Mouse (Mus musculus): ENCODE data around the gene Ptger1.

The Ptger1 gene

GRCm38 (mm10) chr8:83665969-83666865, at the start of gene Ptger1:
Ptger1 (plus strand) TSS chr8:83666678.
- peak; percentile 77 for DNase-seq (ENCODE audit: low spot score)

DNA sequence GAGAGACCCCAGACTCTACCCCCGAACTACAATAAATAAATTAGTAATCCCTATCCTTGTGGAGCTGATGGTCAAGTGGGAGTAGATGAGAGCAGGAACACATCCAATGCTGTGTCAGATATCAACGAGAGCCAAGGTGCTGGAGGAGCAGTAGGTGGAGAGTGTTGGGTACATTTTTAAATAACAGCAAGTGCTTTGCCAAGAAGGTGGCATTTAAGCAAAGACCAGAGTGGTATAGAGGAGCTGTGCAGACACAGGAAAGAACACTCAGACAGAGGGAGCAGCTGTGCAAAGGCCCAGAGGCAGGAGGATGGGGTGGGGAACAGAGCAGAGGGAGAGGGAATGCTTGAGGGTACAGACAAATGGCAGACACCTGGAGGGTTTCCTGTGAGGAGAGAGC, 49.4 kb upstream of the Ptger1 start:
- DNase-seq (ENCODE audit: low spot score), result no peak

GRCm38 (mm10) chr8:83618566-83618965, 47.9 kb upstream of the Ptger1 start:
- no peak for DNase-seq (ENCODE audit: low spot score)

GRCm38 (mm10) chr8:83619568-83620285, 46.8 kb upstream of the Ptger1 start:
- no peak for DNase-seq (ENCODE audit: low spot score)

GRCm38 (mm10) chr8:83621691-83622388, 44.6 kb upstream of the Ptger1 start:
- DNase-seq (ENCODE audit: low spot score), result no peak

DNA sequence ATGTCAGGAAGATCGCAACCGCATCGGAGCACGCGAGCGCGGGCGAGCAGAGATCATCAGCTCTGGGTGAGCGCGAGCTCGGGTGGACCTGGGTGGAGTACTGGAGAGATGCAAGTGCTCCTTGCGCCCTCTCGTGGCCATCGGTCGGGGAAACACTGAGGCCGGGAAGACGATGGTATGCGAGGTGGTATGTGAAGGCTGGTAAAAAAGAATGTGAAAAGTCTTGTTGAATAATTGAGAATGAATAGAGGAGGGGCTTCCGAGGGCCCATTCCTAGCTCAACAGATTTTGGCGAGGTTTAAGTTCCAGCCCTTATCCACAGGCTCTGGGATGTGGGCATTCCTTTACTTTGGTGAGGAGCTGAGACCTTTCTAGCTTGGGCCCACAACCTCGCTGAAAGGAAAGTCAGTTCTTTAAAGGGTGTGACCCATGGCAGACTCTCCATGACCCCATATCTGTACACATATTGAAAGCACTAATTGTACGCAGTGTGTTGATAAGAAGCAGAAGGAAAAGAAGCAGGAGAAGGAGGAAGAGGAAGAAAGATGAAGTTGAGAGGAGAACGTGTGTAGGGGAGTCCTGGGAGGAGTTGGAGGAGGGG, 44.0 kb upstream of the Ptger1 start:
- peak; percentile 88 for DNase-seq (ENCODE audit: low spot score)

DNA sequence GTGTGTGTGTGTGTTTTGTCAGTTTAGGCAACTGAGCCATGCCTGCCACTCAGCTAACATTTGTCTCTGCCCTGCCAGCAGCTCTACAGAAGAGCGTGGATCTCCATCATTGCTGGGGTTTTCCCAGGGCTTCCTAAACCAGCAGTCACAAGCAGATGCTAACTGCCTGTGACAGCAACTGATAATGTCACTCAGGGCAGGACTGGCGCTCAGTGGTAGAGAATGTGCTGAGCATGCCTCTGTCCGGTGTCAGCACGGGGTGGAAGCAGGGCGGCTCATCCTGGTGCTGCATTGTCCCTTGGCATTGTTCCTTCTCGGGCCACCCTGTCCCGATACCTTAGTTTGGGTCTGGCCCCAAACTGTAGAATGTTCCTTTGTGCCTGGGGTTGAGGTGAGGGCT, 42.9 kb upstream of the Ptger1 start:
- DNase-seq (ENCODE audit: low spot score), result no peak

DNA sequence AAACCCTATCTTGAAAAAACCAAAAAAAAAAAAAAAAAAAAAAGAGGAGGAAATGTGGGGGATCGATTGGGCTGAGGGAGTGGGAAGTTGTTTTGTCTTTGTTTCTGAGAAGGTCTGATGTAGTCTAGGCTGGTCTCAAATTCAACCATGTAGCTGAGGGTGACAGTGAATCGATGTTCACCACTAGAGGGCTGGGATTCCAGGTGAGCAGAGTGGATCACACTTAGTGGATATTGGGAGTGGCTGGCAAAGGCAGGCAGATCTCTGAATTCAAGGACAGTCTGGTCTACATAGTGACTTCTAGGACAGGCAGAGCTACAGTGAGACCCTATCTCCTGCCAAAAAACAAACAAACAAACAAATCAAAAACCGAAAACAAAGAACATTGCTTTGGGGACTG, 41.7 kb upstream of the Ptger1 start:
- DNase-seq (ENCODE audit: low spot score), result peak; percentile 58

DNA sequence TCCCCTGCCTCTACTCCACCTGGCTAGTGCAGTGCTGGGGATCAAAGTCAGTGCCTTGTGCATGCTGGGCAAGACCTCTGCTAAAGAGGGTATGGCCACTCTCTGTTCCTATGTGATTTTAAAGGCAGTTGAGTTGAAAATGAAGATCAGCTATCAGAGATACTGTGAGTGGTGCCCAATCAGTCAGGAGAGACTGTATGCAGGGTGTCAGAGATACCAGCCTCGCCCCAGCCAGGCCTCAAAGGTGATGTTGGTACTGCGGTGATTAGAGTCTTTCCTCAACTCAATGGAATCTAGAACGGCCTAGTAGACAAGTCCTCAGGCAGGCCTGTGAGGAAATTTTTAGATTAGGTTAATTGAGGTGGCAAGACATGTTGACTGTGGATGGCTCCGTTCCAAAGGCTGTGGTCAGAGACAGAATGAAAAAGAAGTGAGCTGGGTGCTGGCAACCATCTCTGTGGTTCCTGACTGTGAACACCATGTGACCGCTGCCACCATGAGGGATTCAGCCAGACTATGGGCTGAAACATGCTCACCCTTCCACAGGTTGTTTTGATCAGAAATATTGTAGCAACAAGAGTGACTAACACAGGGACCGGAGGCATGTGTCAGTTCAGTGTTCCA, 40.7 kb upstream of the Ptger1 start:
- DNase-seq (ENCODE audit: low spot score), result no peak

GRCm38 (mm10) chr8:83632083-83632707, 34.3 kb upstream of the Ptger1 start:
- no peak for DNase-seq (ENCODE audit: low spot score)

- no peak for DNase-seq (ENCODE audit: low spot score)
Measured at GRCm38 (mm10) chr8:83638856-83639255, 27.6 kb upstream of the Ptger1 start.

DNA sequence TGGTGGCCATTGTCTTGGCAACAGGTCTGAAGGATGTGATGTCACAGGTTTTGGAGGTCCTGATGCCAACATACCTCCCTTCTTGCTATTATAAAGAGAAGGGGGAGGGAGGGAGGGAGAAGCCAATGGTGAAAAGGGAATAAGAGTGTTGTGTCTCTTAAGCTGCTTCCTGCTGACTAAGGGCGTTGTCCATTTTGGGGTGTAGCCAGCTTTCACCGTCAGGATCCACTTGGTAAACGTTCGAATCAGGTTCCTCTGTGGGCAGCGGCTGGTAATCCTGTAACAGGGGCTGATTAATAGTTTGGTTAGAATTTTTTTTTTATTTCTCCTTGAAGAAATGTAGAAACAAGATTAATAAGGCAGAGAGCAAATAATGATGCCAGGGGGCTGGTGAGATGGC, 26.8 kb upstream of the Ptger1 start:
- no peak for DNase-seq (ENCODE audit: low spot score)

- no peak for DNase-seq (ENCODE audit: low spot score)
Measured at GRCm38 (mm10) chr8:83647511-83647910, 19.0 kb upstream of the Ptger1 start.

GRCm38 (mm10) chr8:83648031-83648430, 18.4 kb upstream of the Ptger1 start:
- DNase-seq (ENCODE audit: low spot score), result no peak

GRCm38 (mm10) chr8:83649699-83650098, 16.8 kb upstream of the Ptger1 start:
- no peak for DNase-seq (ENCODE audit: low spot score)

DNA sequence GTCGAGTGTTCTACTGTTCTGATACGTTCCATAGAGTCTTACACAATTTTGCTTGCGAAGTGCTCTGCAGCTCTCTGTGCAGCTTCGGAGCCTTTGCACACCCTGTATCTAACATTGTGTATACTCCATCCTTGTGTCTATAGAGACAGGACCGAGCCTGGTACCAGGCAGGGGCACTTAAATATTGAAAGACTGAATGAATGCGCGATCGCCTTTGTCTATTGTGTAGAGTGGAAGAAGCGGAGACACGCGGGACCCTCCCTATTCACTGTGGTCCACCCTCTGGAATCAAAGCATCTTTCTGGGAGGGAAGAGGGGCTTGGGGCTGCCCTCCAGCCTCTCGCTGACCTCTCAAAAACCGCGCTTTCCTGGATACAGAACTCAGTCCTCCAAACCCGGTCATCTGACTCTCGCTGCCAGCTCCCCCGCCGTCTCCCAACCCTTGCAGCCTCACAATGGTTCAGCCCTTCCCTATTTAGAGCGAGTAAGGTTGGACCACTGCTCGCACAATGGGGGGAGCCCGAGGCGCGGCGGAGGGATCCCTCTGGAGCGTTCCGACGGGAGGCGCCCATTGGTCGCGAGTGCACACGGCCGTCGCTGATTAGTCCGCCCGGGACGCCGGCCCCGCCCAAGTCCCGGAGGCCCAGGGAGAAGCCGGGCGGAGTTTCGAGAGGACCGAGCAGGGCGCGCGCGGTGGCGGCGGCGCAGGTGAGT, 14.3 kb upstream of the Ptger1 start, which contains the start of gene Gipc1:
Gene Gipc1, plus strand, starts transcription at position 648 of the 714 bp plus-strand sequence.
- DNase-seq (ENCODE audit: low spot score), result peak; percentile 97

DNA sequence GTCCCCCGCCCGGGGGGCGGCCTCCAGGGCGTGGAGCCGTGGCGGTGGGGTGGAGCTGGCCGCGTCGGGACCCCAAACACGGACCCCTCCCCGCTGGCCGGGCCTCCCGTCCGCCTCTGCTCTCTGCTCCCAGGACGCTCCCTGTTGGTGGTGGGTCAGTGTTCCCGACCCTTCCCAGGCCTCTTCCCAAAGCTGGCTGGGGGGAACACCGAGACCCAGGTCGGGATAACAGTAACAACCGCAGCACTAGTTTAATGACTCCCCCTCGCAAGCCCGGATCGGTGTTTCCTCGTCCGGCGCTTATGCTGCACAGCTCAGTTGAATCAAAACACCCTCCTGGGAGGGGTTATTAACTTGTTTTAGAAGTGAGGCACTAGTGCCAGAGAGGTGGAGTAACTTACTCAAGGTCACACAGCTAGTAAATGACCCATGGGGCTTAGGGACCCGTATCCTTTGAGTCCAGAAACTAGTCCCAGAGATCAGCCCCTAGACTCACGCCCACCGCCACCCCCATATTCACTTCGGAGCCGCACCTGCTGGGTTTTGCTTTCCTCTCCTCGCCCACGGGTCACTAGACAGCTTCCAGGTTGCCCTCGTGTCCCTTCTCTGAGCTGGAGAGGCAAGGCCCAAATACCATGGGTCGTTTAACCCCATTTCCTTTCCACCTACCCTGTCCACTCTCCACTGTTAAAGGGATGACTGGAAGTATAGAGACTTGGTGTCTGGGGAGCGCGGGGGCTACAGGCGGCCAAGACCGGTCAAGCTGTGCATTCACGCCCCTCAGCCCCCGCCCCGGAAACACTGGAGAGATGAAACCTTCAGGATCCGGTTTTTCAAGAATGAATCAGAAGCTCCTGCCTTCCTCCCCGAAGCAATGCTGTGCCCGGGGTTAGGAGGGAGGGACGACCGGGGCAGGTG, 13.5 kb upstream of the Ptger1 start:
- DNase-seq (ENCODE audit: low spot score), result no peak

DNA sequence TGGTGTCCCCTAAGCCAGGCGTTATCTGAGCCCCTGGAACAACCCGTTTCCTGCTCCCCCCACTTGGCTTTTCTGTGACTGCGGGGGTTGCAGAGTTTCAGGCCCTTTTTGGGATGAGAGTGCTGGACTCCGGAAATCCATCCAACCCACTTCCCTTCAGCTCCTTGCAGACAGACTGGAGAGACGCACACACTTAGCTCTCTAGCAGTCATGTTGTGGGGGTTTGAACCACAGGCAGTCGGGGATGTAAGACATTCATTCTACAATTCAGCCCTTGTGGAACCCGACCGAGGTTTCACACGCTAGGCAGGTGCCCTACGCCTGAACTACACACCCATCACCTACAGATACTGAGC, 12.8 kb upstream of the Ptger1 start:
- DNase-seq (ENCODE audit: low spot score), result no peak

DNA sequence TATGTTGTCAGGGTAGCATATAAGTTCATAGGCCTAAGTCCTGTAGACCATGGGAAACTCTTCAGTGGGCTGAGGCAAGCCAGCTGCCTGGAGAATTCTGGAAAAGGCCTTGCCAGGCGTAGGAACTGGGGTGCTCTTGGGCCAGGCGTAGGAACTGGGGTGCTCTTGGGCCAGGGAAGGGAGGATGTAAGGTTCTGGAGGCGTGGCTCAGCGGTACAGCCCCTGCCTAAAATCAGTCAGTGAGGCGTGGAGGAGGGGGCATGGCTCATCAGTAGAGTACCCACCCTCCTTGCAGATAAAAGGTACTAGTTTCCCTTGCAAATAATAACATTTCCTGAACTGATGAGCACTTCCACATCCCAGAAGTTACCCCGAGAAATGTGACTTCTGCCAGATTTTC, 11.8 kb upstream of the Ptger1 start:
- no peak for DNase-seq (ENCODE audit: low spot score)

- no peak for DNase-seq (ENCODE audit: low spot score)
Measured at GRCm38 (mm10) chr8:83656043-83656442, 10.4 kb upstream of the Ptger1 start.

Measured in lung, postnatal 25 days (tissue).